Mouse (Mus musculus): ENCODE data around the gene Ephb4. TPM values are rescaled to one million over a fixed set of nuclear protein-coding genes. Genes with fewer than 3 reads are reported as not detected.

Ephb4 gene
- total and polyA plus RNA-seq, 3 experiments, result 0.05 to 0.07 TPM; not detected in 1

DNA sequence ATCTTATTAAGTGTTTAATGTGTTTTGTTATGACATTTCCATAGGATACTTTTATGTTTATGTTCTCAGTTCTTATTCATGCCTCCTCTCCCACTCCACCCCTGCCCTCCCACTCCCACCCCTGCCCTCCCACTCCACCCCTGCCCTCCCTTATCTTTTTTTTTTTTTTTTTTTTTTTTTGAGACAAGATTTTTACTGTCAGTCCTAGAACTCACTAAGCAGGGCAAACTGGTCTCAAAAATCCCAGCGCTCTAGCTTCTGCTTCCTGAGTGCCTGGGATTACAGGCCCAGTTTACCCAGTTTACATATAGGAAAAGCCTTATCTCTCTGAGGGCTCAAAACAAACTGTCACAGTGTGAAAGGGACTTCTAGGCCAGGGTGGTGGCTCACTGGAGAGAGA is 3.5 kb upstream of the Ephb4 start:
- TF ChIP-seq GATA1 (IDR thresholded peaks at IDR 0.05; ENCODE audit: borderline replicate concordance, low read length) (no peak), POLR2AphosphoS5 (IDR thresholded peaks at IDR 0.05; ENCODE audit: insufficient replicate concordance, low read depth, low read length) (no peak), GATA2 (IDR thresholded peaks at IDR 0.05; ENCODE audit: borderline replicate concordance, low read depth, low read length) (no peak), CTCF (IDR thresholded peaks at IDR 0.05; ENCODE audit: low read depth, low read length) (no peak), TAL1 (conservative IDR thresholded peaks at IDR 0.05; ENCODE audit: low read depth, low read length) (no peak)
- Histone ChIP-seq H3K36me3 (replicated peaks) (no peaks in the 10 kb centered on the region), H3K4me1 (ENCODE audit: insufficient read depth, low read depth, low read length) (peaks cover 4% of the 10 kb centered on the region), H3K27me3 (ENCODE audit: insufficient read depth, low read length) (peaks cover 47% of the 10 kb centered on the region), H3K9me3 (replicated peaks) (no peaks in the 10 kb centered on the region), H3K4me3 (ENCODE audit: low read depth, low read length) (no peak overlapping the region)
- ATAC-seq (ENCODE audit: extremely low read depth, insufficient number of reproducible peaks, low FRiP score, poor library complexity, severe bottlenecking) (no peak), DNase-seq (ENCODE audit: low spot score) (no peak)

DNA sequence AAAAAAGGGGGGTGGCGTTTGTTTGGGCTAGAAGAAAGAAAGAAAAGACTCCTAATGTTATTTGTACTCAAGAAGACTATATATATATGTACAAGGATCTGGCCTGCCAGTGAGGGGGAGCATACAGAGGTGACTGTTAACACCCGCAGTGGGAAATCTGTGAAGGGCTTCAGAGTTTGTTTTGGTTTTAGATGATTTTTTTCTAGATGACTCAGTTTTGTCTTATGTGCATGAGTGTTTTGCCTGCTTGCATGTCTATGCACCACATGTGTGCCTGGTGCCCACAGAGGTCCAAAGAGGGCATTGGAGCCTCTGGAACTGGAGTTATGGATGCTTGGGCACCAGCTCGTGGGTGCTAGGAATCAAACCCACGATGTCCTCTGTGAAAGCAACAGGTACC is 2.9 kb upstream of the Ephb4 start:
- TF ChIP-seq GATA2 (IDR thresholded peaks at IDR 0.05; ENCODE audit: borderline replicate concordance, low read depth, low read length), result no peak
- TF ChIP-seq CTCF (IDR thresholded peaks at IDR 0.05; ENCODE audit: low read depth, low read length), result no peak
- TF ChIP-seq POLR2AphosphoS5 (IDR thresholded peaks at IDR 0.05; ENCODE audit: insufficient replicate concordance, low read depth, low read length), result no peak
- no peak for TF ChIP-seq GATA1 (IDR thresholded peaks at IDR 0.05; ENCODE audit: borderline replicate concordance, low read length)
- no peak for TF ChIP-seq TAL1 (conservative IDR thresholded peaks at IDR 0.05; ENCODE audit: low read depth, low read length)
- no peak overlapping the region for H3K4me3 ChIP-seq (ENCODE audit: low read depth, low read length)
- no peaks in the 10 kb centered on the region for H3K36me3 ChIP-seq (replicated peaks)
- peaks cover 53% of the 10 kb centered on the region for H3K27me3 ChIP-seq (ENCODE audit: insufficient read depth, low read length)
- ATAC-seq (ENCODE audit: extremely low read depth, insufficient number of reproducible peaks, low FRiP score, poor library complexity, severe bottlenecking) (no peak), DNase-seq (ENCODE audit: low spot score) (no peak)
- H3K4me1 ChIP-seq (ENCODE audit: insufficient read depth, low read depth, low read length), result peaks cover 4% of the 10 kb centered on the region
- no peaks in the 10 kb centered on the region for H3K9me3 ChIP-seq (replicated peaks)

DNA sequence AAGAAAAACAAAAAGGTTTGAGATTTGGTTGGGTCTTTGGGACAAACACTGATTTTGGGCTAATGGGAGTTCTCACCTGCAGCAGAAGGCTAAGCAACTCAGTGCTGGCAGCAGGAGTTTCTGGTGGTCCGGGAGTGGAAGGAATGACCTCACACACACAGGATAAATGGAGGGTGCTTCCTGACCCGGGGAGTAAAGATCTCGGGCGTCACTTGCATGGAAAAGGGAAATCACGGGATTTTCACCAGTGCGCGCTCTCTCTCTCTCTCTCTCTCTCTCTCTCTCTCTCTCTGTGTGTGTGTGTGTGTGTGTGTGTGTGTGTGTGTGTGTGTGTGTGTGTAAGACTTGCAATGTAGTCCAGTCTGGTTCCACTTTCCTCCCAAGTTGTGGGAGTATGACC is 2.1 kb upstream of the Ephb4 start:
- no peaks in the 10 kb centered on the region for H3K36me3 ChIP-seq (replicated peaks)
- peaks cover 61% of the 10 kb centered on the region for H3K27me3 ChIP-seq (ENCODE audit: insufficient read depth, low read length)
- TF ChIP-seq TAL1 (conservative IDR thresholded peaks at IDR 0.05; ENCODE audit: low read depth, low read length) (no peak), CTCF (IDR thresholded peaks at IDR 0.05; ENCODE audit: low read depth, low read length) (no peak), POLR2AphosphoS5 (IDR thresholded peaks at IDR 0.05; ENCODE audit: insufficient replicate concordance, low read depth, low read length) (no peak), GATA1 (IDR thresholded peaks at IDR 0.05; ENCODE audit: borderline replicate concordance, low read length) (no peak), GATA2 (IDR thresholded peaks at IDR 0.05; ENCODE audit: borderline replicate concordance, low read depth, low read length) (no peak)
- no peak overlapping the region for H3K4me3 ChIP-seq (ENCODE audit: low read depth, low read length)
- no peak for ATAC-seq (ENCODE audit: extremely low read depth, insufficient number of reproducible peaks, low FRiP score, poor library complexity, severe bottlenecking)
- H3K4me1 ChIP-seq (ENCODE audit: insufficient read depth, low read depth, low read length), result peaks cover 4% of the 10 kb centered on the region
- no peaks in the 10 kb centered on the region for H3K9me3 ChIP-seq (replicated peaks)
- DNase-seq (ENCODE audit: low spot score), result no peak

DNA sequence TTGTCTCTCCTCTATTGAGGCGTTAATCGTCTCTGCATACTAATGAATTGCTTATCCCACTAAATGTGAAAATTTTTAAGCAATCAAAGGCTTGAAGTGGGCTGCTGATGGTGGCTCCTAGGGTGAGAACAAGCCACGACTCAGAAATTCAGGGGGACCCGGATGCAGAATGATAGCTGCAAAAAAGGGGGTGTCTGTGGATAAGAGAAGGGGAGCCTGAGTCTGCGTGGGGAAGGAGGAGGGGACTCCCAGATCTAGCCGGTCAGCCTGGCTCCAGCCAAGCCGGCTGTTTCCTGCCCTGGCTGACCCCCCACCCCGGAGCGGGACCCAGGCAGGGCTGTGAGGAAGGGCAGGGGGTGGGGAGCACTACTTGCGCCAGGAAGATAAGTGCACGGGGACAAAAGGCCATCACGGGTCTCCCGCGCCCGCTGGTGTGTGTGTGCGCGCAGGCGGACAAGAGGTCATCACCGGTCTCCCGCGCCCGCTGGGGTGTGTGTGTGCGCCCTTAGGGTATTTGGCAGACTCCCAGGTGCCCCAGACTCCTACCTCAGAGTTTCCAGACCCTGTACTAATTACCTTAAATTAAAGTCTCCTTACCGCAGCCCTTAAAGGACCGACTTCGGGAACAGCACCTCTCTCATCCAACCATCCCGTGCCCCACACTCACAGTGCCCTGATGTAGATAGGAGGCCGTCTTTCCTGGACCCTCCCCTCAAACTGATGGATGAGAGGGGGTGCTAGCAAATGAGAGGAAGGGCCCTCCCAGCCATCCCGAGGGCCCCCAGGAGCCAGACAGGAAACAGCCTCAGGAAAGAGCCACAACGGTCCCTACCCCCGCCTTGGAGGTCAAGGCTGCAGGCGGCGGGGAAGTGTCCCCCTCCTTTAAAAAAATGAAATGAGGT is 1.2 kb upstream of the Ephb4 start:
- ATAC-seq (ENCODE audit: extremely low read depth, insufficient number of reproducible peaks, low FRiP score, poor library complexity, severe bottlenecking), result no peak
- H3K27me3 ChIP-seq (ENCODE audit: insufficient read depth, low read length), result peaks cover 65% of the 10 kb centered on the region
- DNase-seq (ENCODE audit: low spot score), result no peak

DNA sequence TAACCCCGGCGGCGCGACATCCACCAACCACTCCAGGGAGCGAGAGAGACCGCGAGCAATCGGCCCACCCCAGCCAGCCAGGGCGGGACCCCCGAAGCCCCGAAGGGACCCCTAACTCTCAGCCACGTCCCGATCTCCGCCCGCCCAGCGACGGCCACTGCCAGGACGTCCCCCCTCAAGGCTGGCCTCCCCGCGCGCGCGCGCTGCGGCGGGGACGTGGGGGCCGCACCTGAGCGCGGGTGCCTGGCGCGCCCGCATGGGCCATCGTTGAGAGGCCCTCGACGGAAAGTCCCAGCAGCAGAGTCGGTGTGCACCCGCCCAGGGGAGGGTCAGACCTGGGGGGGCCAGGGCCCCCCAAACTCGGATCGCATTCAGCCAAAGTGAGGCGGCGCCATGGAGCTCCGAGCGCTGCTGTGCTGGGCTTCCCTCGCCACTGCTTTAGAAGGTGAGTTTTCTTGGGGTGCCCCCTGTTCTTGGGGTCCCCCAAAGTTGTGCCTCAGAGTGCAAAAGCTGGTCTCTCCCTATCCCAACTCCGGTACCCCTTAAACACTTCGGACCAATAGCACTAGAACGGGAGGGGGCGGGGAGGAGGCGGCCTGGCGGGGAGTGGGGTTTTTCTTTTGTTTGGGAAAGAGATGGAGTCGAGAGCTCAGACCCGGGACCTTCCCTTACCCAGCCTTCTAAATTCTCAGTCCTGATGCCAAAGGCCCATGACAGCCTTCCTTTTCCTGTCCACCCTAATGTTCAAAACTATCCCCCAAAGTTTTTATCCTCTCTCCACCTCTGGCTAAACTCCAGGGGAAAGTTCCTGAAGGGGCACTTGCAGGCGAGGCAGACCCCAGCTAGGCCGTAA is 522 bp downstream of the Ephb4 start:
- Histone ChIP-seq H3K4me1 (ENCODE audit: insufficient read depth, low read depth, low read length) (peaks cover 4% of the 10 kb centered on the region), H3K36me3 (replicated peaks) (no peaks in the 10 kb centered on the region), H3K9me3 (replicated peaks) (no peaks in the 10 kb centered on the region), H3K4me3 (ENCODE audit: low read depth, low read length) (peak overlapping the region; percentile 20; the same call in 1 of the 2 replicates), H3K27me3 (ENCODE audit: insufficient read depth, low read length) (peaks cover 67% of the 10 kb centered on the region)
- DNase-seq (ENCODE audit: low spot score) (no peak), ATAC-seq (ENCODE audit: extremely low read depth, insufficient number of reproducible peaks, low FRiP score, poor library complexity, severe bottlenecking) (no peak)
- TF ChIP-seq CTCF (IDR thresholded peaks at IDR 0.05; ENCODE audit: low read depth, low read length) (no peak), TAL1 (conservative IDR thresholded peaks at IDR 0.05; ENCODE audit: low read depth, low read length) (no peak), GATA1 (IDR thresholded peaks at IDR 0.05; ENCODE audit: borderline replicate concordance, low read length) (no peak), POLR2AphosphoS5 (IDR thresholded peaks at IDR 0.05; ENCODE audit: insufficient replicate concordance, low read depth, low read length) (no peak)

More for the DNA sequence above, 1.2 kb upstream of the Ephb4 start:
- Histone ChIP-seq H3K36me3 (replicated peaks) (no peaks in the 10 kb centered on the region), H3K9me3 (replicated peaks) (no peaks in the 10 kb centered on the region), H3K4me1 (ENCODE audit: insufficient read depth, low read depth, low read length) (peaks cover 4% of the 10 kb centered on the region), H3K4me3 (ENCODE audit: low read depth, low read length) (no peak overlapping the region)
- TF ChIP-seq GATA1 (IDR thresholded peaks at IDR 0.05; ENCODE audit: borderline replicate concordance, low read length) (no peak), POLR2AphosphoS5 (IDR thresholded peaks at IDR 0.05; ENCODE audit: insufficient replicate concordance, low read depth, low read length) (no peak), CTCF (IDR thresholded peaks at IDR 0.05; ENCODE audit: low read depth, low read length) (no peak), GATA2 (IDR thresholded peaks at IDR 0.05; ENCODE audit: borderline replicate concordance, low read depth, low read length) (no peak), TAL1 (conservative IDR thresholded peaks at IDR 0.05; ENCODE audit: low read depth, low read length) (no peak)

DNA sequence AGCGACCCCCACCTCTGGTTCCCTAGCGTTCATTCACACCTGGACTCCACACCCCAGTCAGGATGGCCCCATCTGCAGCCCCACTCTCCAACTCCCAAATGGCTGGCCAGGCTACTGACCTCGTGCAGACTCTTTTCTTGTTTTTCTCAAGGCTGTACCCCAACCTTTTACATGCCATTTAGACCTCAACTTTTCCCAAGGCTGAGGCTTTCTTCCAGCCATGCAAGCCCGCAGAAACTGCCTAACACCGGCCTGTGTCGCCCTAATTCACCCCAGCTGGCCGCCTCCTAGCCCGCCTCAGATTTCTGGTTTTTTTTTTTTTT is 1.1 kb downstream of the Ephb4 start:
- peaks cover 1% of the 10 kb centered on the region for H3K4me1 ChIP-seq (ENCODE audit: insufficient read depth, low read depth, low read length)
- H3K4me3 ChIP-seq (ENCODE audit: low read depth, low read length), result no peak overlapping the region
- ATAC-seq (ENCODE audit: extremely low read depth, insufficient number of reproducible peaks, low FRiP score, poor library complexity, severe bottlenecking) (no peak), DNase-seq (ENCODE audit: low spot score) (no peak)
- peaks cover 67% of the 10 kb centered on the region for H3K27me3 ChIP-seq (ENCODE audit: insufficient read depth, low read length)
- no peak for TF ChIP-seq POLR2AphosphoS5 (IDR thresholded peaks at IDR 0.05; ENCODE audit: insufficient replicate concordance, low read depth, low read length)
- no peak for TF ChIP-seq GATA2 (IDR thresholded peaks at IDR 0.05; ENCODE audit: borderline replicate concordance, low read depth, low read length)
- TF ChIP-seq TAL1 (conservative IDR thresholded peaks at IDR 0.05; ENCODE audit: low read depth, low read length), result no peak
- no peak for TF ChIP-seq CTCF (IDR thresholded peaks at IDR 0.05; ENCODE audit: low read depth, low read length)
- no peak for TF ChIP-seq GATA1 (IDR thresholded peaks at IDR 0.05; ENCODE audit: borderline replicate concordance, low read length)
- no peaks in the 10 kb centered on the region for H3K9me3 ChIP-seq (replicated peaks)
- no peaks in the 10 kb centered on the region for H3K36me3 ChIP-seq (replicated peaks)

All from G1E (cell line).